Mouse (Mus musculus) macrophage (primary cell): ENCODE data around the gene Rxylt1. TPM values are rescaled to one million over a fixed set of nuclear protein-coding genes. Genes with fewer than 3 reads are reported as not detected.

Source experiments
- H3K27ac ChIP-seq: fragments of 350-480 bp; formaldehyde crosslinking; 2 replicates; pipeline ENCODE4 v1.9.0; 2021
- H3K36me3 ChIP-seq: fragments of 350-480 bp; formaldehyde crosslinking; 2 replicates; pipeline ENCODE4 v1.9.0; 2021; ENCODE audit errors: inconsistent target
- H3K4me3 ChIP-seq: fragments of 350-480 bp; formaldehyde crosslinking; 2 replicates; pipeline ENCODE4 v1.9.0; 2021; ENCODE audit errors: inconsistent target
- H3K79me2 ChIP-seq: fragments of 350-480 bp; formaldehyde crosslinking; 2 replicates; pipeline ENCODE4 v1.9.0; 2021; ENCODE audit errors: inconsistent target
- WGBS: methylation state at CpG from one replicate; pipeline ENCODE4 v1.1.7; 2026; ENCODE audit warnings: inconsistent platforms; ENCODE audit not compliant: missing documents; 5-methylcytosine and 5-hydroxymethylcytosine counted together
- polyA plus RNA-seq: library from polyadenylated mRNA; stranded (reverse); fragments of 250-400 nt; gene quantifications from 3 replicates; pipeline ENCODE4 v1.2.4, GENCODE M21; 2018; ENCODE audit warnings: inconsistent platforms

Rxylt1 gene
- polyA plus RNA-seq, 1 experiment from 2014 or later: 34.8 TPM

GRCm38 (mm10) chr10:122055826-122056225, 41.3 kb downstream of the Rxylt1 start:
- WGBS: 97% methylated on average over 6 of the region's 6 CpGs
- Histone ChIP-seq H3K79me2 (no peaks in the 10 kb centered on the region), H3K27ac (no peak overlapping the region)

GRCm38 (mm10) chr10:122054535-122054934, 42.6 kb downstream of the Rxylt1 start:
- H3K4me3 ChIP-seq: no peak overlapping the region
- no peaks in the 10 kb centered on the region for H3K79me2 ChIP-seq
- no peak overlapping the region for H3K27ac ChIP-seq
- WGBS: 5% methylated on average over 8 of the region's 8 CpGs
- no peaks in the 10 kb centered on the region for H3K36me3 ChIP-seq

More at GRCm38 (mm10) chr10:122055826-122056225, 41.3 kb downstream of the Rxylt1 start:
- Histone ChIP-seq H3K36me3 (no peaks in the 10 kb centered on the region), H3K4me3 (no peak overlapping the region)

DNA sequence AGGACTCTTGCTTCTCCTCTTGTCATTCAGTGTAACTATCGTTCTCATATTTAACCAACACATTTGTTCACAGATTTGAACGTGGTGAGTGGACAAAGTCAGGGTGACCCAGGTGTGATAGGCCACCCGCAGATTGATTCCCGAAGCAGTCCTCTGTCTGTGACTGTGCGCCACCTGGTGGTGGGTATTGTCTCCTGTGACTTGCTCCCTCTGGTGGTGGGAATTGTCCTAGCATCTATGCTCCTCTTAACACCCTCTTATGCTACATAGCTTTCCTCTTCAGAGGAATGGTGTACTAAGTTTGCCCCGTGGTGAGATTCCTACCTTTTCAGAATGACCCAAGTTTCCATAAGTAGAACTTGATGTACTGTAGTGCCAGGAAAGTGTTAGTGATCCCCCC, 45.3 kb downstream of the Rxylt1 start:
- WGBS: 19% methylated on average over 6 of the region's 6 CpGs
- H3K4me3 ChIP-seq: no peak overlapping the region
- no peaks in the 10 kb centered on the region for H3K79me2 ChIP-seq
- no peaks in the 10 kb centered on the region for H3K36me3 ChIP-seq
- H3K27ac ChIP-seq: no peak overlapping the region

DNA sequence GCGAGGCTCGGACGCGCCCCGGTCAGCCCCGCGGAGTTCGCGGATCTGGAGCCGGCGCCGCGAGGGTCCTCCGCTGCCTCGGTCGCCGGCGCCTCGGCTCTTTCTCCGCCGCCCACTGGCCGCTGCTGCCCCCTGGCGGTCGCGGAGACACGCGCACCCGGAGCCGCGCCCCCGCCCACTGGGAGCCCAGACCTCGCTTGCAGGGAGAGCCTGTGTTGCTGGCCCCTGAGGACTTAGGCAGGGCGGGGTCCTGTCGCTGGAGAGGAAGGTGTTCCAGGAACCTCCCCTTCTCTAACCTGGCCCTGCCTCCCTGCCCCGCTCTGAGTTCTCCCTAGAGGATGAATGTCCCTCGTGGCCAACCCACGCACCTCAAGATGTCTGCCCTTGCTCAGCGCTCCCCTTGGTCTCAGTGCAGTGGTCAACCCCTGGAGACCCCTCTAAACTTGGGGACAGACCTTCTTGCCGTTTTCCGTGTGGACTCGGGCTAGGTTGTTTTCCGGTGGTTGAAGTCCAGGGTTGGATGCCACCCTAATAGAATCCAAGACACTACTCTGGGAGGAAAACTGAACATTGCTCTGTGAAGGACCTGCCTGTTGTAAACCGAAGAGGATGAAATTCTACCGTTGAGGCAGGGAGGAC, 49.3 kb downstream of the Rxylt1 start:
- WGBS: 15% methylated on average over 44 of the region's 44 CpGs

GRCm38 (mm10) chr10:122046904-122047726, 50.1 kb downstream of the Rxylt1 start, which contains the start of gene Srgap1:
Gene Srgap1, minus strand, starts transcription at chr10:122047315.
- H3K27ac ChIP-seq: no peak within 1 kb of the TSS
- no peaks in the 10 kb centered on the region for H3K79me2 ChIP-seq
- WGBS: 2% methylated on average over 71 of the region's 79 CpGs
- no peak within 1 kb of the TSS for H3K4me3 ChIP-seq
- no peaks in the 10 kb centered on the region for H3K36me3 ChIP-seq

More for the DNA sequence above, 49.3 kb downstream of the Rxylt1 start:
- Histone ChIP-seq H3K79me2 (no peaks in the 10 kb centered on the region), H3K27ac (no peak overlapping the region), H3K4me3 (no peak overlapping the region), H3K36me3 (no peaks in the 10 kb centered on the region)

DNA sequence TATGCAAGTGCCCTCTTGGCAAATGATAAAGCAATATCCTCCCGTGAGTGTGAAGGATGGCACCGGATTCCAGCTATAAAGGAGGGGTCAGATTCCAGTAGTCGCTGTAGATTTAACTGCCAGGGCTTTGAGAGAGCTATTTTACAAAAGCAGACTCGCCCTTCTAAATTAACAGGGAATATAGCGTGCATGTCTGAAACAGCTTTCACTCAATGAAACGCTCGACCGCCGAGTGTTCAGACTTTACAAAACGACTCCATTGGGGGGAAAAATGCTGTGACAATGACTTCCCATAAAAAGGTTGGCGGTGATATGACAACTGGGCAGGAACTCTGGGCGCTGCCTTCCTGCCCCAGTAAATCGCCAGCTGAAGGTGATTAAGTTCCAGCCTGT, 50.7 kb downstream of the Rxylt1 start:
- H3K36me3 ChIP-seq: no peaks in the 10 kb centered on the region
- 22% methylated on average over 13 of the region's 13 CpGs for WGBS
- no peak overlapping the region for H3K27ac ChIP-seq
- H3K79me2 ChIP-seq: no peaks in the 10 kb centered on the region
- no peak overlapping the region for H3K4me3 ChIP-seq

- Histone ChIP-seq H3K27ac (no peak overlapping the region), H3K79me2 (no peaks in the 10 kb centered on the region)
- WGBS: 81% methylated on average over 9 of the region's 9 CpGs
Measured at GRCm38 (mm10) chr10:122045946-122046345, 51.2 kb downstream of the Rxylt1 start.

DNA sequence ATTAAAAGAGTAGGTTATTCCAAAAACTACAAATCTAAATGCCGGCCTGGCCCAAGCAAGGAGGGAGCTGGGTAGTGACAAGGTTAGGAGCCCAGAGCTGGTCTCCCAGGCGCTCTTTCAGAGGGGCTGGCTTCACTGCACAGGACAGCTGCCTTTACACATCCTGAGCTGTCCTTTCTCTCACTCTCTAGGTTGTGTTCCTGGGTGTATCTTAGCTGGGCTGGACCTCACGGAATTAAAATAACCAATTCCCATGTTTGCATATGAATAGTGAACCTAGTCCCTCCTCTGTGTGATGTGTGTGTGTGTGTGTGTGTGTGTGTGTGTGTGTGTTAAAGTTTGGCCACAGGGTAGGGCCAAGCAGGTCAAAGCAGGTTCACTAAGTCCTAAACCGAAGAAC, 52.2 kb downstream of the Rxylt1 start:
- H3K27ac ChIP-seq: no peak overlapping the region
- WGBS: 89% methylated on average over 4 of the region's 4 CpGs
- no peaks in the 10 kb centered on the region for H3K36me3 ChIP-seq
- H3K4me3 ChIP-seq: no peak overlapping the region
- no peaks in the 10 kb centered on the region for H3K79me2 ChIP-seq

More at GRCm38 (mm10) chr10:122045946-122046345, 51.2 kb downstream of the Rxylt1 start:
- Histone ChIP-seq H3K4me3 (no peak overlapping the region), H3K36me3 (no peaks in the 10 kb centered on the region)

DNA sequence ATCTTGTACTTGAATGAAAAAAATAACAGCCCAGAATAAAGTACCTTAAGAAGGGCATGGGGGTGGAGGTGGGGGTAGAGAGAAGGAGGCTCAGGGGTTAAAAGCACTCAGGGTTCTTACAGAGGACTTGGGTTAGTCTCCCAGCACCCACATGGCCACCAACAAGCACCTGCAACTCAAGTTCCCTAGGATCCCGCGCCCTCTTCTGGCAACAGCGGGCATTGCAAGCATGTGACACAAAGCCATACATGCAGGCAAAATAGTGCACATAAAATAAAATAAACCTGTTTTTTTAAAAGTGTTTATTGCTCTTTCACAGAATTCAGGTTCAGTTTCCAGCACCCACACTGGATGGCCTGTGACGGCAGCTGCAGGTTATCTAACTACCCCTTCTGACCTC, 56.8 kb downstream of the Rxylt1 start:
- WGBS: 51% methylated on average over 4 of the region's 4 CpGs
- Histone ChIP-seq H3K36me3 (no peaks in the 10 kb centered on the region), H3K4me3 (no peak overlapping the region), H3K79me2 (no peaks in the 10 kb centered on the region), H3K27ac (no peak overlapping the region)

DNA sequence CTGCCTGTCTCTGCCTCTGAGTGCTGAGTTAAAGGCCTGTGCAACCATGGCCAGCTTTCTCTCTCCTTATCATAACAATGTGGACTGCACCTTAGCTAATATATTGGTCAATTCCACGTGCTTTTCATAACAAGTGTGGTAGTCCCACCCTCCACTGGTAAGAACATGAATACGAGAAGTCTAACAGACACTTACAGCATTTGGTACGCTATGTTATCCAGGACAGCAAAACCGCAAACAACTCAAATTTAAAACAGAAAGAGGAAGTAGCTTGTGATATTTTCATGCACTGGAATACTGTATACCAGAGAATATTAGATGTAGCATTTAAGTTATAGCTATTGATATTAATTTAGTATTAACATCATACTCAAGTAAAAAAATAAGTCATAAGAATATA, 57.6 kb downstream of the Rxylt1 start:
- 31% methylated on average over 4 of the region's 4 CpGs for WGBS
- Histone ChIP-seq H3K4me3 (no peak overlapping the region), H3K36me3 (no peaks in the 10 kb centered on the region), H3K27ac (no peak overlapping the region), H3K79me2 (no peaks in the 10 kb centered on the region)

- H3K79me2 ChIP-seq: no peaks in the 10 kb centered on the region
- H3K36me3 ChIP-seq: no peaks in the 10 kb centered on the region
- 57% methylated on average over 3 of the region's 3 CpGs for WGBS
- H3K4me3 ChIP-seq: no peak overlapping the region
- H3K27ac ChIP-seq: no peak overlapping the region
Measured at GRCm38 (mm10) chr10:122038554-122038953, 58.6 kb downstream of the Rxylt1 start.

- H3K4me3 ChIP-seq: no peak overlapping the region
- H3K36me3 ChIP-seq: no peaks in the 10 kb centered on the region
- H3K27ac ChIP-seq: no peak overlapping the region
- no peaks in the 10 kb centered on the region for H3K79me2 ChIP-seq
- 95% methylated on average over 5 of the region's 5 CpGs for WGBS
Measured at GRCm38 (mm10) chr10:122033271-122033670, 63.9 kb downstream of the Rxylt1 start.

GRCm38 (mm10) chr10:122030420-122030819, 66.8 kb downstream of the Rxylt1 start:
- 87% methylated on average over 5 of the region's 5 CpGs for WGBS
- no peak overlapping the region for H3K4me3 ChIP-seq
- H3K27ac ChIP-seq: no peak overlapping the region
- no peaks in the 10 kb centered on the region for H3K36me3 ChIP-seq
- H3K79me2 ChIP-seq: no peaks in the 10 kb centered on the region

- no peaks in the 10 kb centered on the region for H3K79me2 ChIP-seq
- H3K27ac ChIP-seq: no peak overlapping the region
- no peaks in the 10 kb centered on the region for H3K36me3 ChIP-seq
- H3K4me3 ChIP-seq: no peak overlapping the region
- WGBS: 24% methylated on average over 7 of the region's 7 CpGs
Measured at GRCm38 (mm10) chr10:122029738-122030137, 67.4 kb downstream of the Rxylt1 start.
